Mouse (Mus musculus) small intestine, adult 2 months (tissue): ENCODE results near the gene Zfp697. TPM values are rescaled to one million over a fixed set of nuclear protein-coding genes. Genes with fewer than 3 reads are reported as not detected.
"Not testable (repeated sequence)": the region's sequence is repeated elsewhere in the genome, so short reads cannot be mapped to it uniquely, and the experiment has no call there.

Experiments
- H3K27ac ChIP-seq: fragments of 200-500 bp; 2 replicates; pipeline ENCODE4 v1.5.1; 2012; ENCODE audit warnings: low read depth, low read length, control low read depth, inconsistent platforms; ENCODE audit not compliant: insufficient read depth
- H3K27me3 ChIP-seq: fragments of 200-500 bp; 2 replicates; pipeline ENCODE4 v1.6.1; 2012; ENCODE audit warnings: mild to moderate bottlenecking, moderate library complexity, low read length, inconsistent platforms; ENCODE audit not compliant: control insufficient read depth, insufficient read depth
- H3K36me3 ChIP-seq: fragments of 200-500 bp; 2 replicates; pipeline ENCODE4 v1.6.1; 2012; ENCODE audit warnings: mild to moderate bottlenecking, low read length, control low read depth, inconsistent platforms; ENCODE audit not compliant: control insufficient read depth, insufficient read depth
- H3K4me1 ChIP-seq: fragments of 200-500 bp; 2 replicates; pipeline ENCODE4 v1.6.1; 2012; ENCODE audit warnings: low read length, inconsistent platforms, mixed read lengths; ENCODE audit not compliant: control insufficient read depth, insufficient read depth, insufficient read length
- H3K4me3 ChIP-seq: fragments of 200-500 bp; 2 replicates; pipeline ENCODE4 v1.5.1; 2012; ENCODE audit warnings: low read depth, mild to moderate bottlenecking, control low read depth, inconsistent platforms, low read length, moderate library complexity
- CTCF ChIP-seq: fragments of 200-500 bp; IDR thresholded peaks from 2 replicates; pipeline ENCODE4 v1.5.1; 2012; ENCODE audit warnings: low read depth, mild to moderate bottlenecking, control low read depth, inconsistent platforms, low read length, moderate library complexity, mixed read lengths; ENCODE audit not compliant: insufficient replicate concordance, insufficient read length; ENCODE audit errors: extremely low read depth
- POLR2A ChIP-seq: fragments of 200-500 bp; IDR thresholded peaks from 2 replicates; pipeline ENCODE4 v1.6.1; 2012; ENCODE audit warnings: low read depth, mild to moderate bottlenecking, control low read depth, inconsistent platforms, low read length, moderate library complexity
- WGBS: fragments of 180-500 bp; shearing (Covaris S2); methylation state at CpG from one replicate; pipeline ENCODE4 v1.1.7; 2018; 5-methylcytosine and 5-hydroxymethylcytosine counted together
- polyA plus RNA-seq: library from polyadenylated mRNA; depleted of rRNA; stranded (reverse); fragments of >200 nt; gene quantifications from 2 replicates; pipeline ENCODE4 v1.2.3, GENCODE M21; 2012

Zfp697 gene
- polyA plus RNA-seq, 1 experiment: 0.89 TPM

- Histone ChIP-seq H3K27ac (no peak within 1 kb of the TSS), H3K4me3 (no peak within 1 kb of the TSS), H3K4me1 (no peaks in the 10 kb centered on the region), H3K36me3 (no peaks in the 10 kb centered on the region), H3K27me3 (no peaks in the 10 kb centered on the region)
- no peak for TF ChIP-seq POLR2A
- TF ChIP-seq CTCF: no peak
Observed at GRCm38 (mm10) chr3:98588707-98589106, 206.4 kb downstream of the Zfp697 start, which contains the start of gene Gm10681. TSS of gene Gm10681 (minus strand) at chr3:98588807.

GRCm38 (mm10) chr3:98613540-98613939, 231.3 kb downstream of the Zfp697 start:
- H3K27ac ChIP-seq, H3K4me1 ChIP-seq, H3K4me3 ChIP-seq, H3K27me3 ChIP-seq, H3K36me3 ChIP-seq: not testable (repeated sequence)

GRCm38 (mm10) chr3:98613963-98614362, 231.7 kb downstream of the Zfp697 start:
- Histone ChIP-seq H3K27ac (no peak overlapping the region), H3K27me3 (no peaks in the 10 kb centered on the region), H3K4me1 (no peaks in the 10 kb centered on the region), H3K36me3 (no peaks in the 10 kb centered on the region), H3K4me3 (no peak overlapping the region)
- no peak for TF ChIP-seq POLR2A

GRCm38 (mm10) chr3:98614406-98614927, 232.2 kb downstream of the Zfp697 start:
- H3K4me1 ChIP-seq, H3K27me3 ChIP-seq, H3K36me3 ChIP-seq, H3K27ac ChIP-seq, H3K4me3 ChIP-seq: not testable (repeated sequence)
- 67% methylated on average over 2 of the region's 2 CpGs for WGBS

GRCm38 (mm10) chr3:98616244-98616643, 234.0 kb downstream of the Zfp697 start:
- H3K27me3 ChIP-seq, H3K27ac ChIP-seq, H3K4me3 ChIP-seq, H3K4me1 ChIP-seq, H3K36me3 ChIP-seq: not testable (repeated sequence)
- WGBS: 46% methylated on average over 2 of the region's 2 CpGs

- not testable (repeated sequence) for H3K36me3 ChIP-seq, H3K4me3 ChIP-seq, H3K27me3 ChIP-seq, H3K27ac ChIP-seq, H3K4me1 ChIP-seq
- 94% methylated on average over 1 of the region's 1 CpGs for WGBS
Observed at GRCm38 (mm10) chr3:98616786-98617185, 234.5 kb downstream of the Zfp697 start.

GRCm38 (mm10) chr3:98629633-98630032, 247.4 kb downstream of the Zfp697 start:
- Histone ChIP-seq H3K27ac (no peak overlapping the region), H3K36me3 (no peaks in the 10 kb centered on the region), H3K4me1 (no peaks in the 10 kb centered on the region), H3K27me3 (no peaks in the 10 kb centered on the region), H3K4me3 (no peak overlapping the region)
- TF ChIP-seq CTCF: no peak
- no peak for TF ChIP-seq POLR2A
- 79% methylated on average over 3 of the region's 3 CpGs for WGBS

- no peaks in the 10 kb centered on the region for H3K27me3 ChIP-seq
- no peak within 1 kb of the TSS for H3K27ac ChIP-seq
- H3K4me1 ChIP-seq: no peaks in the 10 kb centered on the region
- H3K4me3 ChIP-seq: no peak within 1 kb of the TSS
- TF ChIP-seq POLR2A (no peak), CTCF (no peak)
- H3K36me3 ChIP-seq: no peaks in the 10 kb centered on the region
Observed at GRCm38 (mm10) chr3:98630152-98630551, 247.9 kb downstream of the Zfp697 start, which contains the start of gene Hsd3b5. TSS of gene Hsd3b5 (minus strand) at chr3:98630252.
